Comparison of ENCODE assay signal across 10 mouse cellular contexts in the genomic region with DNA sequence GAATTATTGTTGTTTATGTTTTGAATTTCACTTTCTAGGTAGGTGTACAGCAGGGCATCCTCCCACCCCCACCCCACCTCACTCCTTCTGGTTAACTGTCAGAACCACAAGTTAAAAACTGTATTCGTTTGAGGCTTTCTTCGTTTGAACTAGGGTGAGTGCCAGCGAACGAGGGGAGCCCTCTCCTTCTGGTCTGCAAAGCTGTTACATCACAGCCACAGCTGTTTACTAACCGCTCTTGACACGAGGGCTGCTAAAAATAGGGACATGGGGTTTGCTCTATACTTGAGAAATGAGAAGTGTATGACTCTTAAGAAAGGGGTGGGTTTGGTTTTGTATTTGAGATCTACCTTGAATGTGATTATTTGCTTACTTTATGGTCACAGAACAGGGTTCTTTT. TPM values are rescaled to one million over a fixed set of nuclear protein-coding genes. Genes with fewer than 3 reads are reported as not detected.
A peak's percentile ranks its signal among the peaks of the same experiment; 100 is the strongest.
DNase-seq lines count a peak whose midpoint lies in the region; ATAC-seq and TF ChIP-seq lines count a peak whose summit lies in the region.
"Had no signal": no experiment of that assay in that cellular context is flagged by ENCODE, and none has a peak within 500 bp of the region (broad histone marks: within the 10 kb centered on the region; RNA-seq: fewer than 3 reads in every experiment).

No protein-coding gene starts in this region.

- H3K9me3 ChIP-seq in forebrain, embryonic 11.5 days (ENCODE audit: control insufficient read depth, low read length) = no peaks in the 10 kb centered on the region
- H3K9me3 ChIP-seq: embryonic facial prominence, embryonic 13.5 days; limb, embryonic 12.5 days had no signal

- ATAC-seq in forebrain, embryonic 11.5 days (replicated peaks; ENCODE audit: low FRiP score) = no peak

- H3K9ac ChIP-seq in forebrain, embryonic 11.5 days (ENCODE audit: low read length) = no peak overlapping the region
- H3K9ac ChIP-seq: embryonic facial prominence, embryonic 13.5 days; limb, embryonic 12.5 days had no signal

- TF ChIP-seq CTCF in gastrocnemius, adult 2 months (IDR thresholded peaks at IDR 0.05) = no peak
- TF ChIP-seq CTCF in lung, adult 2 months (IDR thresholded peaks at IDR 0.05; ENCODE audit: insufficient read depth, low read length) = no peak
- no peak for TF ChIP-seq CTCF in thymus, adult 2 months (IDR thresholded peaks at IDR 0.05; ENCODE audit: borderline replicate concordance, control insufficient read depth, extremely low read depth, insufficient read depth, low read length, poor library complexity)

- H3K4me1 ChIP-seq in lung, adult 2 months (ENCODE audit: control insufficient read depth, insufficient read depth, low read length) = peaks cover 9% of the 10 kb centered on the region
- peaks cover 17% of the 10 kb centered on the region for H3K4me1 ChIP-seq in thymus, adult 2 months (replicated peaks; ENCODE audit: control insufficient read depth, insufficient read depth, low read length)
- H3K4me1 ChIP-seq in forebrain, embryonic 11.5 days (replicated peaks; ENCODE audit: control insufficient read depth, insufficient read depth, low read length) = peaks cover 2% of the 10 kb centered on the region; the same call in 1 of the 2 replicates

- H3K27ac ChIP-seq in gastrocnemius, adult 2 months = peak overlapping the region; percentile 93
- H3K27ac ChIP-seq in thymus, adult 2 months (ENCODE audit: control insufficient read depth, insufficient read depth, low read length) = no peak overlapping the region
- H3K27ac ChIP-seq in forebrain, embryonic 11.5 days (ENCODE audit: low read depth, low read length) = no peak overlapping the region
- H3K27ac ChIP-seq: embryonic facial prominence, embryonic 13.5 days; limb, embryonic 12.5 days had no signal

- intact Hi-C loops in gastrocnemius, adult 2 months (cut with DNase I) = loop anchor here (5.0 kb wide), 2 partner anchors 102 to 157 kb away; a partner anchor contains a TSS

- no peaks in the 10 kb centered on the region for H3K27me3 ChIP-seq in thymus, adult 2 months (ENCODE audit: control insufficient read depth, insufficient read depth, low read length)
- H3K27me3 ChIP-seq in forebrain, embryonic 11.5 days (ENCODE audit: control insufficient read depth, insufficient read depth, low read length) = no peaks in the 10 kb centered on the region
- H3K27me3 ChIP-seq: embryonic facial prominence, embryonic 13.5 days; limb, embryonic 12.5 days had no signal

- TF ChIP-seq POLR2A in lung, adult 2 months (IDR thresholded peaks at IDR 0.05; ENCODE audit: borderline replicate concordance, extremely low read depth, low read depth, low read length) = no peak
- no peak for TF ChIP-seq POLR2A in thymus, adult 2 months (IDR thresholded peaks at IDR 0.05; ENCODE audit: control insufficient read depth, extremely low read depth, insufficient read depth, low read length, poor library complexity)

- peak overlapping the region; percentile 31 for H3K4me3 ChIP-seq in gastrocnemius, adult 2 months
- H3K4me3 ChIP-seq in lung, adult 2 months (replicated peaks; ENCODE audit: extremely low read depth, low read depth, low read length) = no peak overlapping the region
- no peak overlapping the region for H3K4me3 ChIP-seq in thymus, adult 2 months (ENCODE audit: control insufficient read depth, insufficient read depth, low read length)
- no peak overlapping the region for H3K4me3 ChIP-seq in forebrain, embryonic 11.5 days (ENCODE audit: low read depth, low read length)
- H3K4me3 ChIP-seq: embryonic facial prominence, embryonic 13.5 days; limb, embryonic 12.5 days had no signal

- peak; percentile 69 for DNase-seq in gastrocnemius, adult 2 months
- DNase-seq in gastrocnemius, postnatal 10 days = no peak
- DNase-seq in heart, adult 8-10 months (ENCODE audit: low spot score) = peak; percentile 50
- peak; percentile 70 for DNase-seq in lung, adult 2 months
- peak; percentile 72 for DNase-seq in thymus, adult 2 months
- DNase-seq in layer of hippocampus, postnatal 10 days (ENCODE audit: low spot score in 2 of 2) = no peak
- DNase-seq in layer of hippocampus, adult 11-12 months (ENCODE audit: low spot score) = no peak
- no peak for DNase-seq in forebrain, embryonic 11.5 days (ENCODE audit: low spot score)

- H3K36me3 ChIP-seq in thymus, adult 2 months (ENCODE audit: control insufficient read depth, insufficient read depth, low read length) = no peaks in the 10 kb centered on the region; the same call in 1 of the 2 replicates
- no peaks in the 10 kb centered on the region for H3K36me3 ChIP-seq in forebrain, embryonic 11.5 days (ENCODE audit: control insufficient read depth, insufficient read depth, low read length)
- H3K36me3 ChIP-seq: embryonic facial prominence, embryonic 13.5 days; limb, embryonic 12.5 days had no signal

- 28% methylated on average over 6 of the region's 6 CpGs for WGBS in lung, adult 2 months
- WGBS in thymus, adult 2 months = 2% methylated on average over 6 of the region's 6 CpGs
- WGBS in forebrain, embryonic 11.5 days = 68% methylated on average over 6 of the region's 6 CpGs

- H3K4me2 ChIP-seq in forebrain, embryonic 11.5 days (ENCODE audit: low read depth, low read length, severe bottlenecking) = no peak overlapping the region
- H3K4me2 ChIP-seq: embryonic facial prominence, embryonic 13.5 days; limb, embryonic 12.5 days had no signal

RNA-seq across cellular contexts. Expression of a gene that starts 3.3 kb away (rescaled TPM):
- total RNA-seq in gastrocnemius, adult 2 months (2021) = 100 to 1,000 TPM; 108 to 123 TPM
- 10 to 100 TPM; 66.5 to 68.7 TPM for total RNA-seq in gastrocnemius, postnatal 10 days (2021)
- 100 to 1,000 TPM; 118 to 125 (median 123) TPM for total RNA-seq in heart, adult 8-10 months (2022)
- polyA plus RNA-seq in lung, adult 2 months (2012; rRNA removed) = 37.0 and 55.2 TPM in 2 replicates
- 19.7 and 21.2 TPM in 2 replicates for polyA plus RNA-seq in thymus, adult 2 months (2012; rRNA removed)
- 10 to 100 TPM; 43.9 to 47.5 TPM for total RNA-seq in layer of hippocampus, postnatal 10 days (2021)
- 41.9 and 45.3 TPM in 2 replicates for polyA plus RNA-seq in forebrain, embryonic 11.5 days (2014; fragmentation: Nextera tagmentation; extraction: Ambion mirVana)

RNA-seq across cellular contexts. Expression of a gene that starts 14.6 kb away (rescaled TPM):
- total RNA-seq in gastrocnemius, adult 2 months (2021) = 1 to 10 TPM; 5.3 TPM
- 1 to 10 TPM; 4.7 to 5.6 TPM for total RNA-seq in gastrocnemius, postnatal 10 days (2021)
- 10 to 100 TPM in 1 of 4 experiments, 1 to 10 TPM in 3; 6.2 to 10.5 (median 8.3) TPM for total RNA-seq in heart, adult 8-10 months (2022)
- 3.3 and 5.5 TPM in 2 replicates for polyA plus RNA-seq in lung, adult 2 months (2012; rRNA removed)
- 2.5 and 3.8 TPM in 2 replicates for polyA plus RNA-seq in thymus, adult 2 months (2012; rRNA removed)
- total RNA-seq in layer of hippocampus, postnatal 10 days (2021) = 10 to 100 TPM; 13.7 to 15.6 TPM
- 33.1 and 36.1 TPM in 2 replicates for polyA plus RNA-seq in forebrain, embryonic 11.5 days (2014; fragmentation: Nextera tagmentation; extraction: Ambion mirVana)

RNA-seq across cellular contexts. Expression of a gene that starts 33.8 kb away (rescaled TPM):
- total RNA-seq in gastrocnemius, adult 2 months (2021) = not detected
- total RNA-seq in gastrocnemius, postnatal 10 days (2021) = 1 to 10 TPM in 1 of 2 experiments, not detected in 1; 1.2 TPM
- total RNA-seq in heart, adult 8-10 months (2022) = not detected
- 0.29 TPM in 1 of 2 replicates, not detected in the other for polyA plus RNA-seq in lung, adult 2 months (2012; rRNA removed)
- 0.23 TPM in 2 replicates for polyA plus RNA-seq in thymus, adult 2 months (2012; rRNA removed)
- total RNA-seq in layer of hippocampus, postnatal 10 days (2021) = not detected
- not detected in 2 replicates for polyA plus RNA-seq in forebrain, embryonic 11.5 days (2014; fragmentation: Nextera tagmentation; extraction: Ambion mirVana)
- polyA plus RNA-seq: embryonic facial prominence, embryonic 13.5 days; limb, embryonic 12.5 days had no signal

RNA-seq across cellular contexts. Expression of a gene that starts 53.6 kb away (rescaled TPM):
- not detected for total RNA-seq in gastrocnemius, adult 2 months (2021)
- not detected for total RNA-seq in gastrocnemius, postnatal 10 days (2021)
- total RNA-seq in heart, adult 8-10 months (2022) = under 1 TPM; 0.19 to 0.40 (median 0.25) TPM
- polyA plus RNA-seq in lung, adult 2 months (2012; rRNA removed) = 0.11 and 0.17 TPM in 2 replicates
- polyA plus RNA-seq in thymus, adult 2 months (2012; rRNA removed) = 1.3 and 1.5 TPM in 2 replicates
- not detected for total RNA-seq in layer of hippocampus, postnatal 10 days (2021)
- polyA plus RNA-seq in forebrain, embryonic 11.5 days (2014; fragmentation: Nextera tagmentation; extraction: Ambion mirVana) = 0.23 and 0.29 TPM in 2 replicates

Comparison
In these comparisons a context has a peak if more than half of its experiments do, and no peak if none do; other contexts are left out.
1. DNase-seq: peak in gastrocnemius, adult 2 months (single experiment), heart, adult 8-10 months (single experiment), lung, adult 2 months (single experiment) and thymus, adult 2 months (single experiment); none in gastrocnemius, postnatal 10 days (single experiment), layer of hippocampus, postnatal 10 days (0 of 2), layer of hippocampus, adult 11-12 months (single experiment) and forebrain, embryonic 11.5 days (single experiment).